Mouse (Mus musculus): ENCODE data around the gene Cfap65.

GRCm38 (mm10) chr1:74861783-74862182 lies 73.6 kb downstream of the Cfap65 start:
- TF ChIP-seq CTCF (IDR thresholded peaks at IDR 0.05; ENCODE audit: low read depth) (0 out of 2 replicates have a peak, but pooled peaks have one; percentile 11), EP300 (IDR thresholded peaks at IDR 0.05; ENCODE audit: low read depth) (no peak)
